Mouse (Mus musculus) stomach, embryonic 16.5 days (tissue): ENCODE results near the gene Sephs2. TPM values are rescaled to one million over a fixed set of nuclear protein-coding genes. Genes with fewer than 3 reads are reported as not detected.

Source experiments
- ATAC-seq: fragments of 200-750 bp; cut with Nextera tagmentation; 2 replicates; pipeline ENCODE4 v1.8.0; 2017; ENCODE audit warnings: moderate number of reproducible peaks, moderate TSS enrichment; ENCODE audit not compliant: insufficient read depth, low FRiP score
- H3K27ac ChIP-seq: fragments of 300-500 bp; sonication (generic); 2 replicates; pipeline ENCODE4 v1.5.1; 2014; ENCODE audit warnings: low read length
- H3K27me3 ChIP-seq: fragments of 300-500 bp; sonication (generic); 2 replicates; pipeline ENCODE4 v1.6.1; 2014; ENCODE audit warnings: low read length, control low read depth, mixed read lengths; ENCODE audit not compliant: control insufficient read depth, insufficient read depth
- H3K36me3 ChIP-seq: fragments of 300-500 bp; sonication (generic); 2 replicates; pipeline ENCODE4 v1.6.1; 2014; ENCODE audit warnings: low read length; ENCODE audit not compliant: control insufficient read depth, insufficient read depth
- H3K4me1 ChIP-seq: fragments of 300-500 bp; sonication (generic); 2 replicates; pipeline ENCODE4 v1.6.1; 2014; ENCODE audit warnings: low read length, control low read depth, mixed read lengths; ENCODE audit not compliant: control insufficient read depth, insufficient read depth
- H3K4me2 ChIP-seq: fragments of 300-500 bp; sonication (generic); 2 replicates; pipeline ENCODE4 v1.6.1; 2014; ENCODE audit warnings: low read depth, low read length, mixed read lengths
- H3K4me3 ChIP-seq: fragments of 300-500 bp; sonication (generic); replicated peaks from 2 replicates; pipeline ENCODE4 v1.5.1; 2014; ENCODE audit warnings: mild to moderate bottlenecking, low read length
- H3K9ac ChIP-seq: fragments of 300-500 bp; sonication (generic); 2 replicates; pipeline ENCODE4 v1.6.1; 2014; ENCODE audit warnings: low read length
- H3K9me3 ChIP-seq: fragments of 300-500 bp; sonication (generic); replicated peaks from 2 replicates; pipeline ENCODE4 v1.6.1; 2016; ENCODE audit warnings: low read length, control low read depth; ENCODE audit not compliant: control insufficient read depth
- WGBS: fragments of 180-500 bp; shearing (Covaris S2); extraction: QIAGEN DNeasy Blood & Tissue Kit; methylation state at CpG from one replicate; pipeline ENCODE4 v1.1.7; 2014; 5-methylcytosine and 5-hydroxymethylcytosine counted together
- polyA plus RNA-seq: library from polyadenylated mRNA; unstranded; fragments of >200 nt; fragmentation: Nextera tagmentation; extraction: Ambion mirVana; gene quantifications from 2 replicates; pipeline ENCODE4 v1.2.1, GENCODE M21; 2015

Sephs2 gene
- polyA plus RNA-seq, 1 experiment from 2014 or later = 94.3 TPM

DNA sequence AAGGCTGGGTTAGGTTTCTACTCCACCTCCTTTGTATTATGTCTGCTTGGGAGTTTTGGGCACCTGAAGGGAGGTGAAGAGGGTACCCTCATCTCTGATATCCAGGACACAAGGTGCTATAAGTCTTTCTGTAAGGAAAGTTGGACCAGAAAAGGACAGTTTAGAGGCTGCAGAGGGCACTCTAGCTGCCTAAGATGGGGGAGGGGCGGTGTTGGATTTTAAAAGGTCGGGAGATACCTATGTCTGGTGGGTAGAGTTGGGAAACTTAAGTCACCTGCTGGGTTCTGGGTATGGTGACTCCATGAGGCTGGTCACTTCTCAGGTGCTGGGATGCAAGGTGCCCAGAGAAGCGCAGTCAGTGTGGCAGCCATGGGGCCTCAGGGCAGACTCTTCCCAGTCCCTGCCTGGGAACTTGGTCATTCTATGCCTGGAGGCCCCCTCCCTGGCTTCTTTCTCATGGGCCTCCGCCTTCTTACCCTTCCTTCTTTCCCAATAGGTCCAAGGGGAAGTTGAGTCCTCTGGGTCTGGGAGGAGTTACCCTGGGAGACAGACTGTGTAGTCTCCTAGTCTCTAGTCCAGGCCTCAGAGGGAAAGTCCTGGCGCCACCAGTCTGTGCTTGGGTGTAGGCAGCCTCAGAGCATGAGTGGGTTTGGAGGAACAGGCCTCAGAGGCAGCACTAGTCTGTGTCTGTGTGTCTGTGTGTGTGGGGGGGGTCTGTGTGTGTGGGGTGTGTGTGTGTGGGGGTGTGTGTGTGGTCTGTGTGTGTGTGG, 23.1 kb upstream of the Sephs2 start:
- no peak for ATAC-seq
- Histone ChIP-seq H3K36me3 (no peaks in the 10 kb centered on the region), H3K4me3 (no peak overlapping the region), H3K27me3 (no peaks in the 10 kb centered on the region), H3K4me2 (no peak overlapping the region), H3K9me3 (no peaks in the 10 kb centered on the region), H3K4me1 (no peaks in the 10 kb centered on the region), H3K9ac (no peak overlapping the region), H3K27ac (no peak overlapping the region)
- 76% methylated on average over 5 of the region's 5 CpGs for WGBS

DNA sequence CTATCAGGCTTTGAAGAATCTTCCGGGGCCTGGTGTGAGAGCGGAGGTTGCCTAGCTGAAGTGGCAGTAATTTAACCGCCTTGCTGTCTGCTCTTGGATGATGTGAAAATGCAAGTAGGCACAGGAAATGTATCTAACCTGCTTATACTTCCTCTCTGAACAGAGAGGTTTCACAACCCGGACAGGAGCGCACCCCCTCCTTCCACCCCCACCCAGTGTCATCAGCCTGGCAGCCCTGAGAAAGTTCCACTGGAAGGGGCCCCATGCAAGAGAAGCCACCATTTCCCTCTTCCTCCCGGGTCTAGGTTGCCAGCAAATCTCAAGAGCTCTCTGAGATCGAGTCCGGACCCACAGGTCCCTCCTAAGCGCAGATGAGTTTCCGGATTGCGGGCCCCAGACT, 22.2 kb upstream of the Sephs2 start, which contains the start of gene Itgal:
Itgal (plus strand) TSS at position 163 of the 400 bp plus-strand sequence.
- ATAC-seq = no peak
- Histone ChIP-seq H3K27me3 (no peaks in the 10 kb centered on the region), H3K4me2 (no peak within 1 kb of the TSS), H3K27ac (no peak within 1 kb of the TSS), H3K36me3 (no peaks in the 10 kb centered on the region), H3K4me3 (no peak within 1 kb of the TSS), H3K4me1 (no peaks in the 10 kb centered on the region), H3K9ac (no peak within 1 kb of the TSS), H3K9me3 (no peaks in the 10 kb centered on the region)
- WGBS = 73% methylated on average over 11 of the region's 11 CpGs

DNA sequence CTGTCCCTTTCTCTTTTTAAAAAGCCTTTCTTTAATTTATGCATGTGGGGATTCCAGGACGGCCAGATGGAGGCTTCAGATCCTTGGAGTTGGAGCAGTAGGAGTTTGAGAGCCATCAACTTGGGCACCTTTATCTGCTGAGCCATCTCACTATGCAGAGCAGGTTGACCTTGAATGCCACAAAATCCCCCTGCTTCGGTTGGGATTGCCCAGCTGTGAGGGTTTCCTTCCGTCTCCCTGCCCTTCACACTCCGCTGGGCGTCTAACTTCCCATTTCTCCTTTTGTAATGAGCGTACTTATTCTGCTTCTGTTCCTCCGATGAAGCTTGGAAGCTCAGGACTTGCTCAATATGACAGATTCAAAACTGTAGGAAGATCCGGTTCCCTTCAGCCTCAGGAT, 16.3 kb upstream of the Sephs2 start:
- no peak for ATAC-seq
- WGBS = 70% methylated on average over 8 of the region's 8 CpGs
- Histone ChIP-seq H3K36me3 (no peaks in the 10 kb centered on the region), H3K4me3 (no peak overlapping the region), H3K4me1 (no peaks in the 10 kb centered on the region), H3K27ac (no peak overlapping the region), H3K4me2 (no peak overlapping the region), H3K9ac (no peak overlapping the region), H3K9me3 (peaks cover 9% of the 10 kb centered on the region), H3K27me3 (no peaks in the 10 kb centered on the region)

DNA sequence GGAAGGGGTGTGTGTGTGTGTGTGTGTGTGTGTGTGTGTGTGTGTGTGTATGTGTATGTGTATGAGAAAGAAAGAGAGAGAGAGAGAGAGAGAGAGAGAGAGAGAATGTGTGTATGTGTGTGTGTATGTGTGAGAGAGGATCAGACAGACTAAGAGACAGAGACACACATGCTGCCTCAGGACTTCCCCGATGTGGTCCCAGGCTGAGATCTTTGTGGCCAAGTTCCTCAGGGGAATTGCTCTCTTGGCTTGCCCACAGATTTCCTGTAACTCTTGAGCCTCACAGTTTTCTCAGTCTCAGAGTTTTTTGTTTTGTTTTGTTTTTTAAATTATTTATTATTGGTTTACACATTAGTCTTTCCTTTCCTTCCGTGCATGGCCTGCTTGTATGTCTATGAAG, 15.5 kb upstream of the Sephs2 start:
- H3K4me2 ChIP-seq = no peak overlapping the region
- H3K9me3 ChIP-seq = peaks cover 9% of the 10 kb centered on the region
- H3K4me3 ChIP-seq = no peak overlapping the region
- H3K27me3 ChIP-seq = no peaks in the 10 kb centered on the region
- no peak overlapping the region for H3K27ac ChIP-seq
- 67% methylated on average over 2 of the region's 2 CpGs for WGBS
- H3K36me3 ChIP-seq = no peaks in the 10 kb centered on the region
- no peak for ATAC-seq
- H3K9ac ChIP-seq = no peak overlapping the region
- H3K4me1 ChIP-seq = no peaks in the 10 kb centered on the region

DNA sequence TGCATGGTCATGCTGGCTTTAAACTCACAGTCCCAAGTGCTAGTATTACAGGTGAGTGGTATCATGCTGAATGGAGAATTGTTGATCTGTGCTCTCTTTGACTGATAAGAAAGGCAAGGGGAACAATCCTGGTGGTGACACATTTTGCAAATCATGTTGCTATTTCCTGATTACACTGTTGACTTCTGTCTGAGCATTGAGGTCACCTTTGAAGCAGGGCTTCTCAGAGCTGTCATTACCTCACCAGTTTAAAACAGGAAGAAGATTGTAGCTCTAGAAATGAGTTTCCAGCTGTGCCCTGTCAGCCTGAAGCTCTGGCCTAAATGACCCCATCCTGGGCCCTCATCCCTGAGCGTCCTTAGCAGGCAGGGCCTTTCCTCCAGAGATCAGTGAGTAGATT, 14.1 kb upstream of the Sephs2 start:
- Histone ChIP-seq H3K4me2 (no peak overlapping the region), H3K9me3 (peaks cover 9% of the 10 kb centered on the region), H3K4me3 (no peak overlapping the region), H3K4me1 (no peaks in the 10 kb centered on the region), H3K9ac (no peak overlapping the region), H3K27me3 (no peaks in the 10 kb centered on the region), H3K27ac (no peak overlapping the region), H3K36me3 (no peaks in the 10 kb centered on the region)
- ATAC-seq = no peak
- 66% methylated on average over 1 of the region's 1 CpGs for WGBS

DNA sequence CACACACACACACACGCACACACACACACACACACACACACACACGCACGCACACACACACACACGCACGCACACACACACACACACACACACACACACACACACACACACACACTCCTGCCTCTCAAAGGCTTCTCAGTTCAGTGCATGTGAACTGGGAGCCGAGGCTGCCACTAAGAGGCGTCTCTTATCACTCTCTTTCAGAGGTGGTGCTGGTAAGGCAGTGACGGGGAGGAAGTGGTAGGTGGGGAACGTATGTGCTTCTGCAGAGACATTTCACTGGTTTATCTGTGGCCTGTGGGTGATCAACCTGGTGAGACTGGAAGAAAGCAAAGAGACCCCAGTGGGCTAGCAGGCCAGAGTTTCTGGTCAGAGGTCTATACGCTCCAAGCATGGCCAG, 11.3 kb upstream of the Sephs2 start:
- Histone ChIP-seq H3K4me3 (no peak overlapping the region), H3K27ac (no peak overlapping the region), H3K27me3 (no peaks in the 10 kb centered on the region), H3K36me3 (no peaks in the 10 kb centered on the region), H3K4me1 (no peaks in the 10 kb centered on the region), H3K4me2 (no peak overlapping the region), H3K9ac (no peak overlapping the region), H3K9me3 (peaks cover 9% of the 10 kb centered on the region)
- 65% methylated on average over 8 of the region's 10 CpGs for WGBS
- ATAC-seq = no peak

DNA sequence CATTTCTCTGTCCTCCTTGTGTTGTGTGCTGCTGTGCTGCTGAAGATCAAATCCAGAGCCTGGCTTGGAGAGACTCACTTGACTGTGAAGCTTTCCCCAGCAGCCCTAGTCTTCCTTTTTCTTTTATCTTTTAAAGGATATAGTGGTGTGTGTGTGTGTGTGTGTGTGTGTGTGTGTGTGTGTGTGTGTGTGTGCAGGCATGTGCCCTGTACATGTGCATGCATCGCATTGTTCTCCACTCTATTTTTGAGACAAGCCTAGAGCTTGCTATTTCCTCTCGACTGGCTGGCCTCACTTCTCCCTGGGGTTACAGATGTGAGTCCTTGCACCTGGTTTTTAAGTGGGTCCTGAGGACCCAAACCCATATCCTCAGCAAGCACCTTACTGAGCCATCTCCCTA, 8.3 kb upstream of the Sephs2 start:
- H3K4me1 ChIP-seq = peaks cover 3% of the 10 kb centered on the region; the same call in 1 of the 2 replicates
- H3K9me3 ChIP-seq = no peaks in the 10 kb centered on the region
- no peak for ATAC-seq
- H3K4me3 ChIP-seq = no peak overlapping the region
- H3K27me3 ChIP-seq = no peaks in the 10 kb centered on the region
- H3K9ac ChIP-seq = no peak overlapping the region
- no peaks in the 10 kb centered on the region for H3K36me3 ChIP-seq
- 89% methylated on average over 2 of the region's 2 CpGs for WGBS
- H3K4me2 ChIP-seq = no peak overlapping the region
- no peak overlapping the region for H3K27ac ChIP-seq

DNA sequence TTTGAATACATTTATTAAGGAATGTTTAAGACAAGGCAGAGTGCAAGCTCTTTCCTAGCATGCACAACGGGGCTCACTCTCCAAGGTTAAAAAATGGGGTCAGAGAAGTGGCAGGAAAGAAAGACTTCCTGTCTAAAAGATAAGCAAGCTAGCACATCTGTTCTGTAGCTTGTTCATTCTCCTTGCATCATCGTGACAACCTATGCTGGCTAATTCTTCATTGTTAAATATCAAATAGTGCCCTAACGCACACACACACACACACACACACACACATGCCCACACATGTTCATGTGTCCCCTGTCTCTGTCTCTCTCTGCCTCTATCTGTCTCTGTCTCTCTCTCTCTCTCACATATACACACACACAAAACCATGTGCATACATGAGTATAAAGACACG, 7.3 kb upstream of the Sephs2 start:
- peaks cover 3% of the 10 kb centered on the region; the same call in 1 of the 2 replicates for H3K4me1 ChIP-seq
- no peak overlapping the region for H3K4me2 ChIP-seq
- H3K9ac ChIP-seq = no peak overlapping the region
- H3K27me3 ChIP-seq = no peaks in the 10 kb centered on the region
- no peaks in the 10 kb centered on the region for H3K36me3 ChIP-seq
- H3K27ac ChIP-seq = no peak overlapping the region
- 32% methylated on average over 4 of the region's 4 CpGs for WGBS
- no peak overlapping the region for H3K4me3 ChIP-seq
- no peaks in the 10 kb centered on the region for H3K9me3 ChIP-seq
- no peak for ATAC-seq

DNA sequence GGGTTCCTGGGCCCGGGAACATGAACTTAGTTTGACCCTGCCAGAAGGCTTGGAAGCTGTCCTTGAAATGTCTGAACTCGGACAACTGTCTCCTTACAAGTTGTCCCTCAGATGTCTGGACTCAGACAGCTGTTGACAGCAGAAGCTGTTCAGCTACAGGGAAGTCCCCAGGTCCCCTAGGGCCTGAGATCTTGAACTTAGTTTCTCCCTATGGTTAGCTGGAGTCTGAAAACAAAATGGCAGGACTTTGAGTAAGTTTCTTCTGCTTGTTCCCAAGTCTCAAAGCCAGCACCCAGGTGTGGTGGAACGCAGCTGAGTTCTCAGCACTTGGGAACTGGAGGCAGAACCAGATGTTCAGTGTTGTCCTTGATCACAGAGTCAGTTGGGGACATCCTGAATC, 6.2 kb upstream of the Sephs2 start:
- H3K4me2 ChIP-seq = no peak overlapping the region
- WGBS = 60% methylated on average over 3 of the region's 3 CpGs

More for the DNA sequence above, 6.2 kb upstream of the Sephs2 start:
- Histone ChIP-seq H3K4me3 (no peak overlapping the region), H3K27ac (no peak overlapping the region), H3K9ac (no peak overlapping the region), H3K9me3 (no peaks in the 10 kb centered on the region), H3K36me3 (no peaks in the 10 kb centered on the region), H3K4me1 (peaks cover 3% of the 10 kb centered on the region; the same call in 1 of the 2 replicates), H3K27me3 (no peaks in the 10 kb centered on the region)
- ATAC-seq = no peak
